Mouse (Mus musculus): ENCODE measurements around the gene Fgd2. TPM values are rescaled to one million over a fixed set of nuclear protein-coding genes. Genes with fewer than 3 reads are reported as not detected.
"Not testable (repeated sequence)": the region's sequence is repeated elsewhere in the genome, so short reads cannot be mapped to it uniquely, and the experiment has no call there.

Gene Fgd2
- 6.4 and 6.7 TPM in 2 replicates for polyA plus RNA-seq (2016; fragmentation: Nextera tagmentation; extraction: Ambion mirVana)

GRCm38 (mm10) chr17:29360761-29361221 is at the start of gene Fgd2:
Gene Fgd2, plus strand, starts transcription at chr17:29360914.
- H3K27ac ChIP-seq, result 0 out of 2 replicates have a peak within 1 kb of the TSS, but pooled peaks have one; percentile 27
- no peaks in the 10 kb centered on the region for H3K27me3 ChIP-seq (ENCODE audit: low read depth, poor library complexity, severe bottlenecking)

GRCm38 (mm10) chr17:29311602-29312001 is 49.1 kb upstream of the Fgd2 start:
- no peak overlapping the region for H3K4me3 ChIP-seq
- no peaks in the 10 kb centered on the region for H3K27me3 ChIP-seq (ENCODE audit: low read depth, poor library complexity, severe bottlenecking)
- H3K4me1 ChIP-seq, result peaks cover 24% of the 10 kb centered on the region
- no peaks in the 10 kb centered on the region for H3K36me3 ChIP-seq
- H3K27ac ChIP-seq, result no peak overlapping the region
- no peak for DNase-seq (ENCODE audit: low spot score)
- WGBS, result 90% methylated on average over 8 of the region's 8 CpGs
- 0 out of 2 replicates have a peak, but pooled peaks cover 3% of the 10 kb centered on the region for H3K9me3 ChIP-seq (replicated peaks)

More at GRCm38 (mm10) chr17:29360761-29361221, at the start of gene Fgd2:
- H3K36me3 ChIP-seq, result no peaks in the 10 kb centered on the region
- H3K9me3 ChIP-seq (replicated peaks), result no peaks in the 10 kb centered on the region
- H3K4me1 ChIP-seq, result peaks cover 31% of the 10 kb centered on the region
- 24% methylated on average over 5 of the region's 5 CpGs for WGBS
- DNase-seq (ENCODE audit: low spot score), result no peak
- no peak within 1 kb of the TSS for H3K4me3 ChIP-seq

GRCm38 (mm10) chr17:29312082-29312481 is 48.6 kb upstream of the Fgd2 start:
- Histone ChIP-seq H3K27ac (no peak overlapping the region), H3K36me3 (no peaks in the 10 kb centered on the region), H3K27me3 (ENCODE audit: low read depth, poor library complexity, severe bottlenecking) (no peaks in the 10 kb centered on the region), H3K4me3 (no peak overlapping the region), H3K4me1 (peaks cover 26% of the 10 kb centered on the region), H3K9me3 (replicated peaks) (0 out of 2 replicates have a peak, but pooled peaks cover 3% of the 10 kb centered on the region)
- 94% methylated on average over 2 of the region's 2 CpGs for WGBS
- DNase-seq (ENCODE audit: low spot score), result no peak

GRCm38 (mm10) chr17:29313300-29313699 is 47.4 kb upstream of the Fgd2 start:
- Histone ChIP-seq H3K4me3 (no peak overlapping the region), H3K27me3 (ENCODE audit: low read depth, poor library complexity, severe bottlenecking) (no peaks in the 10 kb centered on the region), H3K27ac (no peak overlapping the region), H3K36me3 (no peaks in the 10 kb centered on the region), H3K9me3 (replicated peaks) (0 out of 2 replicates have a peak, but pooled peaks cover 3% of the 10 kb centered on the region), H3K4me1 (peaks cover 18% of the 10 kb centered on the region; the same call in 1 of the 2 replicates)
- no peak for DNase-seq (ENCODE audit: low spot score)

- no peak for DNase-seq (ENCODE audit: low spot score)
- H3K27ac ChIP-seq, result peak overlapping the region; percentile 70
Measured at GRCm38 (mm10) chr17:29315672-29316465, 44.8 kb upstream of the Fgd2 start.

GRCm38 (mm10) chr17:29316891-29317290 is 43.8 kb upstream of the Fgd2 start:
- DNase-seq (ENCODE audit: low spot score), result no peak
- H3K36me3 ChIP-seq, result no peaks in the 10 kb centered on the region
- peaks cover 35% of the 10 kb centered on the region for H3K27me3 ChIP-seq (ENCODE audit: low read depth, poor library complexity, severe bottlenecking)
- H3K27ac ChIP-seq, result peak overlapping the region; percentile 70
- no peak overlapping the region for H3K4me3 ChIP-seq
- 75% methylated on average over 3 of the region's 3 CpGs for WGBS
- 0 out of 2 replicates have a peak, but pooled peaks cover 3% of the 10 kb centered on the region for H3K9me3 ChIP-seq (replicated peaks)
- peaks cover 38% of the 10 kb centered on the region for H3K4me1 ChIP-seq

More at GRCm38 (mm10) chr17:29315672-29316465, 44.8 kb upstream of the Fgd2 start:
- Histone ChIP-seq H3K4me1 (peaks cover 30% of the 10 kb centered on the region), H3K9me3 (replicated peaks) (0 out of 2 replicates have a peak, but pooled peaks cover 3% of the 10 kb centered on the region), H3K27me3 (ENCODE audit: low read depth, poor library complexity, severe bottlenecking) (peaks cover 25% of the 10 kb centered on the region), H3K36me3 (no peaks in the 10 kb centered on the region), H3K4me3 (no peak overlapping the region)
- 43% methylated on average over 9 of the region's 9 CpGs for WGBS

GRCm38 (mm10) chr17:29317380-29317779 is 43.3 kb upstream of the Fgd2 start, which contains the start of gene Pi16:
Gene Pi16, plus strand, starts transcription at chr17:29317680.
- Histone ChIP-seq H3K4me1 (peaks cover 43% of the 10 kb centered on the region), H3K27me3 (ENCODE audit: low read depth, poor library complexity, severe bottlenecking) (peaks cover 40% of the 10 kb centered on the region), H3K27ac (peak within 1 kb of the TSS; percentile 70)
- not testable (repeated sequence) for H3K9me3 ChIP-seq (replicated peaks); H3K36me3 ChIP-seq; H3K4me3 ChIP-seq; DNase-seq (ENCODE audit: low spot score)
- WGBS, result 92% methylated on average over 3 of the region's 3 CpGs

- Histone ChIP-seq H3K9me3 (replicated peaks) (no peaks in the 10 kb centered on the region), H3K4me3 (no peak overlapping the region), H3K36me3 (no peaks in the 10 kb centered on the region), H3K27me3 (ENCODE audit: low read depth, poor library complexity, severe bottlenecking) (peaks cover 54% of the 10 kb centered on the region), H3K27ac (no peak overlapping the region; the same call in 1 of the 2 replicates), H3K4me1 (peaks cover 49% of the 10 kb centered on the region)
- 66% methylated on average over 6 of the region's 6 CpGs for WGBS
- DNase-seq (ENCODE audit: low spot score), result no peak
Measured at GRCm38 (mm10) chr17:29318731-29319250, 41.9 kb upstream of the Fgd2 start.

GRCm38 (mm10) chr17:29319476-29319875 is 41.2 kb upstream of the Fgd2 start:
- 90% methylated on average over 7 of the region's 7 CpGs for WGBS
- no peak for DNase-seq (ENCODE audit: low spot score)
- Histone ChIP-seq H3K36me3 (no peaks in the 10 kb centered on the region), H3K4me1 (peaks cover 49% of the 10 kb centered on the region), H3K27ac (no peak overlapping the region), H3K9me3 (replicated peaks) (no peaks in the 10 kb centered on the region), H3K27me3 (ENCODE audit: low read depth, poor library complexity, severe bottlenecking) (peaks cover 61% of the 10 kb centered on the region), H3K4me3 (no peak overlapping the region)

- DNase-seq (ENCODE audit: low spot score), result no peak
- Histone ChIP-seq H3K4me1 (peaks cover 49% of the 10 kb centered on the region), H3K27ac (no peak overlapping the region), H3K36me3 (no peaks in the 10 kb centered on the region), H3K9me3 (replicated peaks) (no peaks in the 10 kb centered on the region), H3K27me3 (ENCODE audit: low read depth, poor library complexity, severe bottlenecking) (peaks cover 64% of the 10 kb centered on the region), H3K4me3 (no peak overlapping the region)
- WGBS, result 61% methylated on average over 8 of the region's 8 CpGs
Measured at GRCm38 (mm10) chr17:29319881-29320639, 40.7 kb upstream of the Fgd2 start.

GRCm38 (mm10) chr17:29321765-29322602 is 38.7 kb upstream of the Fgd2 start:
- 7% methylated on average over 41 of the region's 41 CpGs for WGBS

GRCm38 (mm10) chr17:29322603-29322962 is 38.1 kb upstream of the Fgd2 start:
- H3K4me1 ChIP-seq, result peaks cover 50% of the 10 kb centered on the region
- H3K9me3 ChIP-seq (replicated peaks), result no peaks in the 10 kb centered on the region
- H3K4me3 ChIP-seq, result peak overlapping the region; percentile 43
- WGBS, result 8% methylated on average over 18 of the region's 18 CpGs
- H3K27ac ChIP-seq, result peak overlapping the region; percentile 59; the same call in 1 of the 2 replicates
- H3K36me3 ChIP-seq, result no peaks in the 10 kb centered on the region
- H3K27me3 ChIP-seq (ENCODE audit: low read depth, poor library complexity, severe bottlenecking), result peaks cover 87% of the 10 kb centered on the region
- DNase-seq (ENCODE audit: low spot score), result peak; percentile 71

More at GRCm38 (mm10) chr17:29321765-29322602, 38.7 kb upstream of the Fgd2 start:
- Histone ChIP-seq H3K36me3 (no peaks in the 10 kb centered on the region), H3K4me1 (peaks cover 45% of the 10 kb centered on the region), H3K9me3 (replicated peaks) (no peaks in the 10 kb centered on the region), H3K27me3 (ENCODE audit: low read depth, poor library complexity, severe bottlenecking) (peaks cover 81% of the 10 kb centered on the region), H3K27ac (peak overlapping the region; percentile 59), H3K4me3 (peak overlapping the region; percentile 43)
- peak; percentile 60 for DNase-seq (ENCODE audit: low spot score)

All from limb, embryonic 10.5 days (tissue).